ENCODE assay signal across 12 mouse cellular contexts in genomic region chr13:78193211-78193610, GRCm38 (mm10). TPM values are rescaled to one million over a fixed set of nuclear protein-coding genes. Genes with fewer than 3 reads are reported as not detected.
DNase-seq lines count a peak whose midpoint lies in the region; ATAC-seq and TF ChIP-seq lines count a peak whose summit lies in the region.
"Had no signal": no experiment of that assay in that cellular context is flagged by ENCODE, and none has a peak within 500 bp of the region (broad histone marks: within the 10 kb centered on the region; RNA-seq: fewer than 3 reads in every experiment).

No protein-coding gene starts in this region.

- no peak for TF ChIP-seq POLR2A in cortical plate, adult 2 months (IDR thresholded peaks at IDR 0.05; ENCODE audit: extremely low read depth, insufficient read depth, low read length)

- H3K36me3 ChIP-seq in heart, embryonic 14.5 days (ENCODE audit: control insufficient read depth, insufficient read depth, low read length) = no peaks in the 10 kb centered on the region
- peaks cover 36% of the 10 kb centered on the region for H3K36me3 ChIP-seq in forebrain, embryonic 12.5 days (replicated peaks)
- H3K36me3 ChIP-seq in midbrain, embryonic 12.5 days = peaks cover 44% of the 10 kb centered on the region
- no peaks in the 10 kb centered on the region for H3K36me3 ChIP-seq in intestine, postnatal 0 days (ENCODE audit: control insufficient read depth, insufficient read depth)
- H3K36me3 ChIP-seq: limb, embryonic 12.5 days had no signal

- no peak overlapping the region for H3K27ac ChIP-seq in heart, embryonic 14.5 days (replicated peaks in 1 of 2; ENCODE audit: control insufficient read depth in 1 of 2, insufficient read depth in 1 of 2, low read depth in 2 of 2, low read length in 2 of 2)
- peak overlapping the region; percentile 59; the same call in 1 of the 2 replicates for H3K27ac ChIP-seq in cortical plate, adult 2 months (ENCODE audit: insufficient read depth, low read length)
- H3K27ac ChIP-seq in forebrain, embryonic 12.5 days = peak overlapping the region; percentile 95
- H3K27ac ChIP-seq in midbrain, embryonic 12.5 days (replicated peaks) = peak overlapping the region; percentile 92
- H3K27ac ChIP-seq in intestine, postnatal 0 days (ENCODE audit: low read depth, low read length) = no peak overlapping the region
- H3K27ac ChIP-seq: limb, embryonic 12.5 days had no signal

- H3K9me3 ChIP-seq in heart, embryonic 14.5 days (ENCODE audit: control insufficient read depth, low read length) = no peaks in the 10 kb centered on the region
- no peaks in the 10 kb centered on the region for H3K9me3 ChIP-seq in forebrain, embryonic 12.5 days
- no peaks in the 10 kb centered on the region for H3K9me3 ChIP-seq in midbrain, embryonic 12.5 days
- no peaks in the 10 kb centered on the region for H3K9me3 ChIP-seq in intestine, postnatal 0 days (ENCODE audit: control insufficient read depth)
- H3K9me3 ChIP-seq: limb, embryonic 12.5 days had no signal

- no peak for DNase-seq in heart, adult 8-10 months (ENCODE audit: low spot score)
- DNase-seq in MN1 (ENCODE audit: low spot score) = no peak
- no peak for DNase-seq in lung, postnatal 4 days
- DNase-seq: cerebellum, adult 18-20 months; kidney, postnatal 25 days; lung, postnatal 36 days had no signal

- H3K4me2 ChIP-seq in heart, embryonic 14.5 days (ENCODE audit: low read length) = no peak overlapping the region; the same call in 1 of the 2 replicates
- H3K4me2 ChIP-seq in forebrain, embryonic 12.5 days = peak overlapping the region; percentile 70
- H3K4me2 ChIP-seq in midbrain, embryonic 12.5 days (replicated peaks) = peak overlapping the region; percentile 64
- no peak overlapping the region for H3K4me2 ChIP-seq in intestine, postnatal 0 days (replicated peaks; ENCODE audit: low read depth)
- H3K4me2 ChIP-seq: limb, embryonic 12.5 days had no signal

- no peak for TF ChIP-seq CTCF in cortical plate, adult 2 months (IDR thresholded peaks at IDR 0.05; ENCODE audit: extremely low read depth, insufficient read depth, low read length)
- TF ChIP-seq CTCF in intestine, postnatal 0 days (IDR thresholded peaks at IDR 0.05; ENCODE audit: low read depth) = no peak

- H3K4me3 ChIP-seq in heart, embryonic 14.5 days (ENCODE audit: control insufficient read depth in 1 of 2, insufficient read depth in 1 of 2, low read depth in 1 of 2, low read length in 2 of 2) = no peak overlapping the region
- H3K4me3 ChIP-seq in cortical plate, adult 2 months (ENCODE audit: insufficient read depth, low read length) = peak overlapping the region; percentile 35
- peak overlapping the region; percentile 96 for H3K4me3 ChIP-seq in forebrain, embryonic 12.5 days (replicated peaks)
- H3K4me3 ChIP-seq in midbrain, embryonic 12.5 days = peak overlapping the region; percentile 93
- no peak overlapping the region for H3K4me3 ChIP-seq in intestine, postnatal 0 days (ENCODE audit: low read depth, low read length)
- H3K4me3 ChIP-seq: limb, embryonic 12.5 days had no signal

- no peak for ATAC-seq in heart, embryonic 14.5 days (ENCODE audit: insufficient number of reproducible peaks, insufficient read depth, low FRiP score, low read depth)
- no peak for ATAC-seq in forebrain, embryonic 12.5 days (ENCODE audit: low FRiP score)
- ATAC-seq in midbrain, embryonic 12.5 days (ENCODE audit: low FRiP score, low read depth) = no peak
- no peak for ATAC-seq in intestine, postnatal 0 days

- peak overlapping the region; percentile 21; the same call in 1 of the 2 replicates for H3K9ac ChIP-seq in heart, embryonic 14.5 days (ENCODE audit: low read length)
- peak overlapping the region; percentile 98 for H3K9ac ChIP-seq in forebrain, embryonic 12.5 days
- peak overlapping the region; percentile 98 for H3K9ac ChIP-seq in midbrain, embryonic 12.5 days (replicated peaks)
- H3K9ac ChIP-seq in intestine, postnatal 0 days (ENCODE audit: low read depth, low read length) = no peak overlapping the region
- H3K9ac ChIP-seq: limb, embryonic 12.5 days had no signal

- H3K4me1 ChIP-seq in heart, embryonic 14.5 days (ENCODE audit: control insufficient read depth in 2 of 2, insufficient read depth in 2 of 2, low read length in 2 of 2) = peaks cover 0 to 13% of the 10 kb centered on the region in 2 experiments; a peak in 2 of 4 replicates
- peaks cover 8% of the 10 kb centered on the region for H3K4me1 ChIP-seq in cortical plate, adult 2 months (ENCODE audit: control insufficient read depth, insufficient read depth, low read length)
- H3K4me1 ChIP-seq in forebrain, embryonic 12.5 days = peaks cover 29% of the 10 kb centered on the region
- H3K4me1 ChIP-seq in midbrain, embryonic 12.5 days = peaks cover 32% of the 10 kb centered on the region
- H3K4me1 ChIP-seq in intestine, postnatal 0 days (replicated peaks; ENCODE audit: control insufficient read depth, insufficient read depth, low read length) = no peaks in the 10 kb centered on the region

- 56% methylated on average over 4 of the region's 4 CpGs for WGBS in heart, embryonic 14.5 days
- WGBS in forebrain, embryonic 12.5 days = 14% methylated on average over 4 of the region's 4 CpGs
- WGBS in midbrain, embryonic 12.5 days = 20% methylated on average over 4 of the region's 4 CpGs
- 44% methylated on average over 4 of the region's 4 CpGs for WGBS in intestine, postnatal 0 days

- H3K27me3 ChIP-seq in heart, embryonic 14.5 days (ENCODE audit: control insufficient read depth, insufficient read depth, low read length) = peaks cover 89% of the 10 kb centered on the region
- H3K27me3 ChIP-seq in forebrain, embryonic 12.5 days = peaks cover 49% of the 10 kb centered on the region
- peaks cover 35% of the 10 kb centered on the region for H3K27me3 ChIP-seq in midbrain, embryonic 12.5 days
- H3K27me3 ChIP-seq in intestine, postnatal 0 days (replicated peaks; ENCODE audit: control insufficient read depth, insufficient read depth, low read length) = peaks cover 81% of the 10 kb centered on the region

RNA-seq across cellular contexts. Expression of gene Nr2f1, which starts 6.3 kb away (rescaled TPM):
- 5.6 and 8.3 TPM in 2 replicates for polyA plus RNA-seq in heart, embryonic 14.5 days (2014; fragmentation: Nextera tagmentation; extraction: Ambion mirVana)
- total RNA-seq in heart, adult 8-10 months (2022) = 1 to 10 TPM; 1.5 to 4.4 (median 4.0) TPM
- 158 and 169 TPM in 2 replicates for polyA plus RNA-seq in cortical plate, adult 2 months (2012; rRNA removed)
- 86.3 and 113 TPM in 2 replicates for polyA plus RNA-seq in forebrain, embryonic 12.5 days (2016; fragmentation: Nextera tagmentation; extraction: Ambion mirVana)
- polyA plus RNA-seq in midbrain, embryonic 12.5 days (2016; fragmentation: Nextera tagmentation; extraction: Ambion mirVana) = 62.3 and 84.1 TPM in 2 replicates
- polyA plus RNA-seq in intestine, postnatal 0 days (2015; fragmentation: Nextera tagmentation; extraction: Ambion mirVana) = 0.82 and 1.0 TPM in 2 replicates

Comparison
In these comparisons a context has a peak if more than half of its experiments do, and no peak if none do; other contexts are left out.
1. H3K27ac ChIP-seq: peak in cortical plate, adult 2 months (single experiment), forebrain, embryonic 12.5 days (single experiment) and midbrain, embryonic 12.5 days (single experiment); none in heart, embryonic 14.5 days (0 of 2) and intestine, postnatal 0 days (single experiment).
2. H3K4me2 ChIP-seq: peak in forebrain, embryonic 12.5 days (single experiment) and midbrain, embryonic 12.5 days (single experiment); none in heart, embryonic 14.5 days (single experiment) and intestine, postnatal 0 days (single experiment).
3. H3K4me3 ChIP-seq: peak in cortical plate, adult 2 months (single experiment), forebrain, embryonic 12.5 days (single experiment) and midbrain, embryonic 12.5 days (single experiment); none in heart, embryonic 14.5 days (0 of 2) and intestine, postnatal 0 days (single experiment).